Mouse (Mus musculus) heart, adult 18-20 months (tissue): ENCODE data around the gene Gm7534. TPM values are rescaled to one million over a fixed set of nuclear protein-coding genes. Genes with fewer than 3 reads are reported as not detected.
"Not testable (repeated sequence)": the region's sequence is repeated elsewhere in the genome, so short reads cannot be mapped to it uniquely, and the experiment has no call there.

ENCODE experiments used
- DNase-seq, 2 experiments: peaks; one replicate each; pipeline ENCODE4 v3.0.0; 2021 to 2022; ENCODE audit warnings: mixed read lengths in 1 of 2
- total RNA-seq, 2 experiments: library from RNA; stranded (reverse); gene quantifications; 2 replicates each; pipeline ENCODE4 v1.2.3; 2021

The Gm7534 gene
- total RNA-seq, 2 experiments from 2014 or later, result not detected

- DNase-seq, result no peak
These were observed 614 bp upstream of the Gm7534 start for GRCm38 (mm10) chr4:134203340-134203896.

GRCm38 (mm10) chr4:134199371-134199770, 3.4 kb downstream of the Gm7534 start:
- DNase-seq, result no peak

- DNase-seq, result no peak
These were observed 16.5 kb downstream of the Gm7534 start for GRCm38 (mm10) chr4:134186268-134186667.

GRCm38 (mm10) chr4:134185569-134185968, 17.2 kb downstream of the Gm7534 start:
- no peak for DNase-seq

- DNase-seq, result no peak
These were observed 19.1 kb downstream of the Gm7534 start for GRCm38 (mm10) chr4:134183711-134184110.

GRCm38 (mm10) chr4:134181825-134182224, 21.0 kb downstream of the Gm7534 start:
- DNase-seq, result no peak

- no peak for DNase-seq
These were observed 21.7 kb downstream of the Gm7534 start for GRCm38 (mm10) chr4:134181112-134181511.

GRCm38 (mm10) chr4:134172391-134172790, 30.4 kb downstream of the Gm7534 start:
- DNase-seq, result peak; percentile 44 to 47

GRCm38 (mm10) chr4:134166906-134167305, 35.9 kb downstream of the Gm7534 start:
- DNase-seq, result no peak

- no peak for DNase-seq
These were observed 37.0 kb downstream of the Gm7534 start for GRCm38 (mm10) chr4:134165548-134166465.

GRCm38 (mm10) chr4:134165024-134165423, 37.8 kb downstream of the Gm7534 start:
- DNase-seq, result peak; percentile 35 to 36

GRCm38 (mm10) chr4:134164591-134164990, 38.2 kb downstream of the Gm7534 start:
- DNase-seq, result no peak

- DNase-seq, result peak; percentile 73 to 74
These were observed 42.7 kb downstream of the Gm7534 start for GRCm38 (mm10) chr4:134160071-134160470.

GRCm38 (mm10) chr4:134158774-134159173, 44.0 kb downstream of the Gm7534 start:
- DNase-seq, result no peak

GRCm38 (mm10) chr4:134157558-134157957, 45.2 kb downstream of the Gm7534 start:
- DNase-seq, result no peak

- DNase-seq, result peak; percentile 68 to 69
These were observed 46.1 kb downstream of the Gm7534 start for GRCm38 (mm10) chr4:134156744-134157143.

GRCm38 (mm10) chr4:134155961-134156465, 46.8 kb downstream of the Gm7534 start:
- DNase-seq, result peak; percentile 40 to 46

GRCm38 (mm10) chr4:134155531-134155930, 47.3 kb downstream of the Gm7534 start:
- DNase-seq, result peak in 1 of 2 experiments; percentile 31

- DNase-seq, result peak; percentile 60 to 66
These were observed 48.5 kb downstream of the Gm7534 start for GRCm38 (mm10) chr4:134154354-134154753.

- DNase-seq, result no peak
These were observed 49.1 kb downstream of the Gm7534 start for GRCm38 (mm10) chr4:134153656-134154055.

GRCm38 (mm10) chr4:134152112-134152511, 50.7 kb downstream of the Gm7534 start:
- no peak for DNase-seq

- DNase-seq, result no peak
These were observed 53.4 kb downstream of the Gm7534 start for GRCm38 (mm10) chr4:134149389-134149788.

- DNase-seq, result not testable (repeated sequence)
These were observed 58.5 kb downstream of the Gm7534 start for GRCm38 (mm10) chr4:134144297-134144696.
